Mouse (Mus musculus) intestine, postnatal 0 days (tissue): ENCODE results near the gene Casc3. TPM values are rescaled to one million over a fixed set of nuclear protein-coding genes. Genes with fewer than 3 reads are reported as not detected.

ENCODE experiments used
- ATAC-seq: fragments of 200-750 bp; cut with Nextera tagmentation; 2 replicates; pipeline ENCODE4 v1.8.0; 2017; ENCODE audit warnings: mild to moderate bottlenecking, moderate TSS enrichment, moderate library complexity
- H3K27ac ChIP-seq: fragments of 300-500 bp; sonication (generic); 2 replicates; pipeline ENCODE4 v1.5.1; 2014; ENCODE audit warnings: mild to moderate bottlenecking, low read depth, low read length, moderate library complexity
- H3K27me3 ChIP-seq: fragments of 300-500 bp; sonication (generic); replicated peaks from 2 replicates; pipeline ENCODE4 v1.6.1; 2014; ENCODE audit warnings: low read length, mixed read lengths; ENCODE audit not compliant: control insufficient read depth, insufficient read depth
- H3K36me3 ChIP-seq: fragments of 300-500 bp; sonication (generic); 2 replicates; pipeline ENCODE4 v1.6.1; 2014; ENCODE audit warnings: mild to moderate bottlenecking, moderate library complexity; ENCODE audit not compliant: control insufficient read depth, insufficient read depth
- H3K4me1 ChIP-seq: fragments of 300-500 bp; sonication (generic); replicated peaks from 2 replicates; pipeline ENCODE4 v1.6.1; 2014; ENCODE audit warnings: antibody characterized with exemption, low read length, mixed read lengths; ENCODE audit not compliant: control insufficient read depth, insufficient read depth
- H3K4me2 ChIP-seq: fragments of 300-500 bp; sonication (generic); replicated peaks from 2 replicates; pipeline ENCODE4 v1.6.1; 2014; ENCODE audit warnings: low read depth, mild to moderate bottlenecking, moderate library complexity
- H3K4me3 ChIP-seq: fragments of 300-500 bp; sonication (generic); 2 replicates; pipeline ENCODE4 v1.5.1; 2014; ENCODE audit warnings: low read depth, low read length
- H3K9ac ChIP-seq: fragments of 300-500 bp; sonication (generic); 2 replicates; pipeline ENCODE4 v1.6.1; 2014; ENCODE audit warnings: mild to moderate bottlenecking, low read depth, low read length
- H3K9me3 ChIP-seq: fragments of 300-500 bp; sonication (generic); 2 replicates; pipeline ENCODE4 v1.6.1; 2016; ENCODE audit warnings: mixed run types; ENCODE audit not compliant: control insufficient read depth
- CTCF ChIP-seq: sonication (generic); IDR thresholded peaks from 2 replicates; pipeline ENCODE4 v1.5.1; 2016; ENCODE audit warnings: low read depth, mild to moderate bottlenecking, control low read depth, antibody characterized with exemption, moderate library complexity
- WGBS: fragments of 180-500 bp; shearing (Covaris S2); extraction: QIAGEN DNeasy Blood & Tissue Kit; methylation state at CpG from one replicate; pipeline ENCODE4 v1.1.7; 2014; 5-methylcytosine and 5-hydroxymethylcytosine counted together
- polyA plus RNA-seq: library from polyadenylated mRNA; unstranded; fragments of >200 nt; fragmentation: Nextera tagmentation; extraction: Ambion mirVana; gene quantifications from 2 replicates; pipeline ENCODE4 v1.2.1, GENCODE M21; 2015

Casc3 gene
- polyA plus RNA-seq, 1 experiment from 2014 or later: 10.8 TPM

GRCm38 (mm10) chr11:98771844-98772525, 32.7 kb upstream of the Casc3 start:
- Histone ChIP-seq H3K4me1 (peaks cover 37% of the 10 kb centered on the region), H3K27me3 (no peaks in the 10 kb centered on the region), H3K4me2 (peak overlapping the region; percentile 80), H3K4me3 (no peak overlapping the region), H3K36me3 (peaks cover 26% of the 10 kb centered on the region; the same call in 1 of the 2 replicates), H3K9ac (no peak overlapping the region), H3K27ac (peak overlapping the region; percentile 75), H3K9me3 (no peaks in the 10 kb centered on the region)
- WGBS: 75% methylated on average over 11 of the region's 11 CpGs
- TF ChIP-seq CTCF: no peak
- ATAC-seq: no peak

- H3K36me3 ChIP-seq: peaks cover 25% of the 10 kb centered on the region; the same call in 1 of the 2 replicates
- peak; percentile 40; the same call in 1 of the 2 replicates for ATAC-seq
- no peak overlapping the region; the same call in 1 of the 2 replicates for H3K4me3 ChIP-seq
- no peak for TF ChIP-seq CTCF
- no peak overlapping the region for H3K9ac ChIP-seq
- peak overlapping the region; percentile 75 for H3K27ac ChIP-seq
- no peaks in the 10 kb centered on the region for H3K9me3 ChIP-seq
- peak overlapping the region; percentile 80 for H3K4me2 ChIP-seq
- 25% methylated on average over 8 of the region's 8 CpGs for WGBS
- peaks cover 40% of the 10 kb centered on the region for H3K4me1 ChIP-seq
- H3K27me3 ChIP-seq: no peaks in the 10 kb centered on the region
Measured at GRCm38 (mm10) chr11:98772667-98773171, 32.0 kb upstream of the Casc3 start.

- Histone ChIP-seq H3K27ac (peak overlapping the region; percentile 88), H3K4me3 (peak overlapping the region; percentile 43), H3K27me3 (no peaks in the 10 kb centered on the region), H3K4me2 (peak overlapping the region; percentile 80), H3K4me1 (peaks cover 36% of the 10 kb centered on the region), H3K36me3 (peaks cover 17% of the 10 kb centered on the region; the same call in 1 of the 2 replicates), H3K9me3 (no peaks in the 10 kb centered on the region), H3K9ac (peak overlapping the region; percentile 70)
- peak; percentile 80 for ATAC-seq
- peak; percentile 31 for TF ChIP-seq CTCF
- WGBS: under 1% methylated on average over 37 of the region's 37 CpGs
Measured at GRCm38 (mm10) chr11:98773635-98774295, 30.9 kb upstream of the Casc3 start.

- H3K9ac ChIP-seq: peak within 1 kb of the TSS; percentile 70
- WGBS: 1% methylated on average over 22 of the region's 22 CpGs
- H3K27me3 ChIP-seq: no peaks in the 10 kb centered on the region
- H3K4me1 ChIP-seq: peaks cover 36% of the 10 kb centered on the region
- no peaks in the 10 kb centered on the region for H3K9me3 ChIP-seq
- 0 out of 2 replicates have a peak, but pooled peaks have one; percentile 12 for TF ChIP-seq CTCF
- ATAC-seq: no peak
- H3K27ac ChIP-seq: peak within 1 kb of the TSS; percentile 88
- peaks cover 7% of the 10 kb centered on the region; the same call in 1 of the 2 replicates for H3K36me3 ChIP-seq
- peak within 1 kb of the TSS; percentile 80 for H3K4me2 ChIP-seq
- peak within 1 kb of the TSS; percentile 43 for H3K4me3 ChIP-seq
Measured at GRCm38 (mm10) chr11:98774582-98775347, 29.9 kb upstream of the Casc3 start, which contains the start of gene Nr1d1. TSS of gene Nr1d1 (minus strand) at chr11:98775333.

- peaks cover 36% of the 10 kb centered on the region for H3K4me1 ChIP-seq
- 1% methylated on average over 15 of the region's 15 CpGs for whole genome bisulfite sequencing
- H3K4me2 ChIP-seq: peak overlapping the region; percentile 80
- no peak for TF ChIP-seq CTCF
- H3K4me3 ChIP-seq: peak overlapping the region; percentile 43
- H3K27ac ChIP-seq: peak overlapping the region; percentile 88
- ATAC-seq: peak; percentile 69
- 0 out of 2 replicates have a peak overlapping the region, but pooled peaks have one; percentile 34 for H3K9ac ChIP-seq
- no peaks in the 10 kb centered on the region for H3K9me3 ChIP-seq
- no peaks in the 10 kb centered on the region for H3K27me3 ChIP-seq
- H3K36me3 ChIP-seq: peaks cover 2% of the 10 kb centered on the region; the same call in 1 of the 2 replicates
Measured at GRCm38 (mm10) chr11:98775348-98776051, 29.2 kb upstream of the Casc3 start.
